Mouse (Mus musculus) lung, embryonic 14.5 days (tissue): ENCODE data around the gene Lif. TPM values are rescaled to one million over a fixed set of nuclear protein-coding genes. Genes with fewer than 3 reads are reported as not detected.

ENCODE experiments used
- ATAC-seq: fragments of 200-750 bp; cut with Nextera tagmentation; 2 replicates; pipeline ENCODE4 v1.8.0; 2017; ENCODE audit warnings: mild to moderate bottlenecking, moderate TSS enrichment, moderate library complexity; ENCODE audit not compliant: insufficient read depth
- DNase-seq: peaks from one replicate; pipeline ENCODE4 v3.0.0-alpha.2; 2015
- H3K27ac ChIP-seq: fragments of 300-500 bp; sonication (generic); 2 replicates; pipeline ENCODE4 v1.5.1; 2014; ENCODE audit warnings: low read depth, mild to moderate bottlenecking, moderate library complexity
- H3K27me3 ChIP-seq: fragments of 300-500 bp; sonication (generic); 2 replicates; pipeline ENCODE4 v1.6.1; 2014; ENCODE audit warnings: low read length, control low read depth; ENCODE audit not compliant: insufficient read depth
- H3K36me3 ChIP-seq: fragments of 300-500 bp; sonication (generic); 2 replicates; pipeline ENCODE4 v1.6.1; 2014; ENCODE audit warnings: control low read depth; ENCODE audit not compliant: insufficient read depth
- H3K4me1 ChIP-seq: fragments of 300-500 bp; sonication (generic); 2 replicates; pipeline ENCODE4 v1.6.1; 2014; ENCODE audit warnings: antibody characterized with exemption, control low read depth; ENCODE audit not compliant: insufficient read depth
- H3K4me2 ChIP-seq: fragments of 300-500 bp; sonication (generic); 2 replicates; pipeline ENCODE4 v1.6.1; 2014; ENCODE audit warnings: mild to moderate bottlenecking
- H3K4me3 ChIP-seq: fragments of 300-500 bp; sonication (generic); 2 replicates; pipeline ENCODE4 v1.5.1; 2014; ENCODE audit warnings: low read depth, low read length
- H3K9ac ChIP-seq: fragments of 300-500 bp; sonication (generic); 2 replicates; pipeline ENCODE4 v1.6.1; 2014
- H3K9me3 ChIP-seq: fragments of 300-500 bp; sonication (generic); 2 replicates; pipeline ENCODE4 v1.6.1; 2016; ENCODE audit warnings: low read depth, low read length, control low read depth
- CTCF ChIP-seq: IDR thresholded peaks from 2 replicates; pipeline ENCODE4 v1.5.1; 2016; ENCODE audit warnings: antibody characterized with exemption, low read depth
- WGBS: fragments of 180-500 bp; shearing (Covaris S2); extraction: QIAGEN DNeasy Blood & Tissue Kit; methylation state at CpG from one replicate; pipeline ENCODE4 v1.1.7; 2014; 5-methylcytosine and 5-hydroxymethylcytosine counted together
- polyA plus RNA-seq: library from polyadenylated mRNA; unstranded; fragments of >200 nt; fragmentation: Nextera tagmentation; extraction: Ambion mirVana; gene quantifications from 2 replicates; pipeline ENCODE4 v1.2.1, GENCODE M21; 2014

The Lif gene
- polyA plus RNA-seq, 1 experiment from 2014 or later: 0.33 TPM

- Histone ChIP-seq H3K27ac (0 out of 2 replicates have a peak overlapping the region, but pooled peaks have one; percentile 9), H3K4me2 (no peak overlapping the region), H3K27me3 (no peaks in the 10 kb centered on the region), H3K9me3 (no peaks in the 10 kb centered on the region), H3K36me3 (peaks cover 40% of the 10 kb centered on the region; the same call in 1 of the 2 replicates), H3K4me1 (no peaks in the 10 kb centered on the region; the same call in 1 of the 2 replicates), H3K9ac (no peak overlapping the region), H3K4me3 (no peak overlapping the region)
- no peak for TF ChIP-seq CTCF
- ATAC-seq (no peak), DNase-seq (peak; percentile 31)
- 75% methylated on average over 9 of the region's 9 CpGs for WGBS
These were observed 40.9 kb upstream of the Lif start for GRCm38 (mm10) chr11:4216248-4217000.

- no peak for TF ChIP-seq CTCF
- peak; percentile 86 for ATAC-seq
- no peaks in the 10 kb centered on the region for H3K27me3 ChIP-seq
- peak; percentile 93 for DNase-seq
- H3K27ac ChIP-seq: no peak within 1 kb of the TSS
- no peaks in the 10 kb centered on the region for H3K9me3 ChIP-seq
- no peaks in the 10 kb centered on the region; the same call in 1 of the 2 replicates for H3K4me1 ChIP-seq
- H3K9ac ChIP-seq: peak within 1 kb of the TSS; percentile 33; the same call in 1 of the 2 replicates
- peaks cover 28% of the 10 kb centered on the region; the same call in 1 of the 2 replicates for H3K36me3 ChIP-seq
- H3K4me2 ChIP-seq: peak within 1 kb of the TSS; percentile 90
- 2% methylated on average over 56 of the region's 56 CpGs for WGBS
- peak within 1 kb of the TSS; percentile 48 for H3K4me3 ChIP-seq
These were observed 39.3 kb upstream of the Lif start, which contains the start of gene Castor1 for GRCm38 (mm10) chr11:4217914-4218629. Gene Castor1, plus strand, starts transcription at chr11:4218225.

GRCm38 (mm10) chr11:4218637-4219036, 38.7 kb upstream of the Lif start:
- 6% methylated on average over 6 of the region's 6 CpGs for WGBS
- Histone ChIP-seq H3K27me3 (no peaks in the 10 kb centered on the region), H3K4me3 (peak overlapping the region; percentile 48), H3K4me2 (peak overlapping the region; percentile 90), H3K9ac (peak overlapping the region; percentile 33; the same call in 1 of the 2 replicates), H3K9me3 (no peaks in the 10 kb centered on the region), H3K36me3 (peaks cover 23% of the 10 kb centered on the region; the same call in 1 of the 2 replicates), H3K27ac (no peak overlapping the region), H3K4me1 (no peaks in the 10 kb centered on the region; the same call in 1 of the 2 replicates)
- DNase-seq (no peak), ATAC-seq (no peak)
- no peak for TF ChIP-seq CTCF

GRCm38 (mm10) chr11:4219317-4219751, 38.0 kb upstream of the Lif start:
- Histone ChIP-seq H3K4me1 (no peaks in the 10 kb centered on the region; the same call in 1 of the 2 replicates), H3K27me3 (no peaks in the 10 kb centered on the region), H3K4me2 (peak overlapping the region; percentile 90; the same call in 1 of the 2 replicates), H3K27ac (no peak overlapping the region), H3K9ac (no peak overlapping the region), H3K4me3 (no peak overlapping the region), H3K9me3 (no peaks in the 10 kb centered on the region), H3K36me3 (peaks cover 16% of the 10 kb centered on the region; the same call in 1 of the 2 replicates)
- DNase-seq (peak; percentile 90), ATAC-seq (no peak)
- 12% methylated on average over 2 of the region's 2 CpGs for WGBS
- TF ChIP-seq CTCF: peak; percentile 86

GRCm38 (mm10) chr11:4219908-4220307, 37.4 kb upstream of the Lif start:
- Histone ChIP-seq H3K9me3 (no peaks in the 10 kb centered on the region), H3K36me3 (peaks cover 10% of the 10 kb centered on the region; the same call in 1 of the 2 replicates), H3K27ac (no peak overlapping the region), H3K9ac (no peak overlapping the region), H3K4me2 (no peak overlapping the region), H3K4me1 (no peaks in the 10 kb centered on the region; the same call in 1 of the 2 replicates), H3K27me3 (no peaks in the 10 kb centered on the region), H3K4me3 (no peak overlapping the region)
- ATAC-seq: no peak
- WGBS: 62% methylated on average over 9 of the region's 9 CpGs
- TF ChIP-seq CTCF: no peak
- DNase-seq: no peak

- H3K4me1 ChIP-seq: no peaks in the 10 kb centered on the region; the same call in 1 of the 2 replicates
- 51% methylated on average over 28 of the region's 28 CpGs for WGBS
- DNase-seq: peak; percentile 77
These were observed 36.6 kb upstream of the Lif start for GRCm38 (mm10) chr11:4220443-4221400.

More at GRCm38 (mm10) chr11:4220443-4221400, 36.6 kb upstream of the Lif start:
- Histone ChIP-seq H3K27ac (no peak overlapping the region), H3K36me3 (0 out of 2 replicates have a peak, but pooled peaks cover 3% of the 10 kb centered on the region), H3K4me3 (no peak overlapping the region), H3K9me3 (no peaks in the 10 kb centered on the region), H3K27me3 (no peaks in the 10 kb centered on the region), H3K4me2 (no peak overlapping the region), H3K9ac (no peak overlapping the region)
- TF ChIP-seq CTCF: peak; percentile 90
- ATAC-seq: 0 out of 2 replicates have a peak, but pooled peaks have one; percentile 18
